Mouse (Mus musculus) macrophage (primary cell): ENCODE results near the gene 1700015F17Rik. TPM values are rescaled to one million over a fixed set of nuclear protein-coding genes. Genes with fewer than 3 reads are reported as not detected.

Experiments
- H3K27ac ChIP-seq: fragments of 350-480 bp; formaldehyde crosslinking; 2 replicates; pipeline ENCODE4 v1.9.0; 2021
- H3K36me3 ChIP-seq: fragments of 350-480 bp; formaldehyde crosslinking; 2 replicates; pipeline ENCODE4 v1.9.0; 2021; ENCODE audit errors: inconsistent target
- H3K4me3 ChIP-seq: fragments of 350-480 bp; formaldehyde crosslinking; 2 replicates; pipeline ENCODE4 v1.9.0; 2021; ENCODE audit errors: inconsistent target
- H3K79me2 ChIP-seq: fragments of 350-480 bp; formaldehyde crosslinking; 2 replicates; pipeline ENCODE4 v1.9.0; 2021; ENCODE audit errors: inconsistent target
- WGBS: methylation state at CpG from one replicate; pipeline ENCODE4 v1.1.7; 2026; ENCODE audit warnings: inconsistent platforms; ENCODE audit not compliant: missing documents; 5-methylcytosine and 5-hydroxymethylcytosine counted together
- polyA plus RNA-seq: library from polyadenylated mRNA; stranded (reverse); fragments of 250-400 nt; gene quantifications from 3 replicates; pipeline ENCODE4 v1.2.4, GENCODE M21; 2018; ENCODE audit warnings: inconsistent platforms

1700015F17Rik gene
- polyA plus RNA-seq, 1 experiment from 2014 or later, result not detected

DNA sequence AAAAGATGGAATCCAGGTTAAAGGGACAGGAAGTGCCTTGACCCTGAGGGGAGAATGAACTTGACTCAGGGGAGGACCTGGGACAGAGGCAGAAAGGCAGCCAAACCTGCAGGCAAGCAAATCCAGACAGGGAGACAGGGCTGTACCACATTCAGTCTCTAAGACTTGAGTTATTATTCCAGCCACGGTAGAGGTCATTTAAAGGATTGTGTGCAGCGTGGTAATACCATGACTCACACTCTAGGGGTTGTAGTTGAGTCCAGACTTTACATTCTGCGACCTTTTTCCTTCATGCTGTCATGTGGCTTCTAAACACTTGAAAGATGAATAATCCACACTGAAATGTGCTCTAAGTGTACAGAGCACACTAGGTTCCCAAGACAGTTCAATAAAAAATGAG, 86.2 kb downstream of the 1700015F17Rik start:
- WGBS, result 67% methylated on average over 3 of the region's 3 CpGs
- H3K36me3 ChIP-seq, result no peaks in the 10 kb centered on the region
- H3K4me3 ChIP-seq, result no peak overlapping the region
- H3K27ac ChIP-seq, result no peak overlapping the region
- H3K79me2 ChIP-seq, result no peaks in the 10 kb centered on the region

Other genes starting within 250 kb of the 1700015F17Rik start
- 11.0 to 49.4 TPM (median 15.5 TPM) in 3 replicates for gene Cdk14, start 58.8 kb downstream of the 1700015F17Rik start, polyA plus RNA-seq
- gene Cldn12, start 35.8 kb upstream of the 1700015F17Rik start, polyA plus RNA-seq, result 0.95 to 2.1 TPM (median 1.6 TPM) in 3 replicates
- 6.3 to 10.5 TPM (median 7.3 TPM) in 3 replicates for gene Gtpbp10, start 80.4 kb upstream of the 1700015F17Rik start, polyA plus RNA-seq
- gene Gm8773, start 94.7 kb upstream of the 1700015F17Rik start, polyA plus RNA-seq, result not detected in 3 replicates
- not detected in 3 replicates for gene Cfap69, start 185.1 kb upstream of the 1700015F17Rik start, polyA plus RNA-seq
- not detected in 3 replicates for gene Steap2, start 215.4 kb upstream of the 1700015F17Rik start, polyA plus RNA-seq